In genomic region chr4:45549514-45549913, GRCm38 (mm10) we compare ENCODE assay signal across 8 mouse cellular contexts. TPM values are rescaled to one million over a fixed set of nuclear protein-coding genes. Genes with fewer than 3 reads are reported as not detected.
DNase-seq lines count a peak whose midpoint lies in the region; ATAC-seq and TF ChIP-seq lines count a peak whose summit lies in the region.

No protein-coding gene starts in this region.

- H3K4me3 ChIP-seq in gastrocnemius, adult 2 months = no peak overlapping the region
- no peak overlapping the region for H3K4me3 ChIP-seq in spleen, adult 2 months (ENCODE audit: extremely low read depth, insufficient read depth, insufficient read length)
- no peak overlapping the region for H3K4me3 ChIP-seq in myocyte

- intact Hi-C loops in gastrocnemius, adult 2 months (cut with DNase I) = no loop called here

- H3ac ChIP-seq in myocyte (ENCODE audit: control insufficient read depth, insufficient read length) = no peak overlapping the region

- no peak for ATAC-seq in megakaryocyte, adult 5-6 weeks (ENCODE audit: poor library complexity, severe bottlenecking)

- H3K27ac ChIP-seq in gastrocnemius, adult 2 months = no peak overlapping the region
- H3K27ac ChIP-seq in spleen, adult 2 months (ENCODE audit: insufficient read depth, low read length) = no peak overlapping the region

- no peaks in the 10 kb centered on the region for H3K79me2 ChIP-seq in myocyte (ENCODE audit: control insufficient read depth, insufficient read depth)

- 71% methylated on average over 5 of the region's 5 CpGs for WGBS in spleen, adult 2 months

- no peaks in the 10 kb centered on the region for H3K4me1 ChIP-seq in spleen, adult 2 months (ENCODE audit: control insufficient read depth, insufficient read depth, insufficient read length)

- TF ChIP-seq CTCF in gastrocnemius, adult 2 months (IDR thresholded peaks at IDR 0.05) = peak; percentile 60
- peak; percentile 18; the same call in 1 of the 2 replicates for TF ChIP-seq CTCF in spleen, adult 2 months (IDR thresholded peaks at IDR 0.05; ENCODE audit: extremely low read depth, insufficient read depth, insufficient read length, insufficient replicate concordance)

- DNase-seq in gastrocnemius, adult 2 months = peak; percentile 26
- DNase-seq in gastrocnemius, adult 18-20 months (ENCODE audit: low spot score) = no peak
- no peak for DNase-seq in spleen, adult 2 months (ENCODE audit: low read depth in 1 of 2, low spot score in 2 of 2)
- no peak for DNase-seq in spleen, postnatal 4 days (ENCODE audit: low spot score in 2 of 2)
- peak; percentile 53 for DNase-seq in heart, postnatal 4 days
- no peak for DNase-seq in right cerebral cortex, adult 2 months (ENCODE audit: low spot score in 2 of 2)

- H3K36me3 ChIP-seq in spleen, adult 2 months (ENCODE audit: control insufficient read depth, insufficient read depth, low read length) = no peaks in the 10 kb centered on the region
- H3K36me3 ChIP-seq in myocyte (ENCODE audit: control insufficient read depth, insufficient read depth) = no peaks in the 10 kb centered on the region

- H3K27me3 ChIP-seq in spleen, adult 2 months (ENCODE audit: control insufficient read depth, insufficient read depth, low read length) = no peaks in the 10 kb centered on the region
- H3K27me3 ChIP-seq in myocyte (ENCODE audit: control insufficient read depth, insufficient read depth, insufficient read length) = peaks cover 24% of the 10 kb centered on the region

- TF ChIP-seq POLR2A in spleen, adult 2 months (IDR thresholded peaks at IDR 0.05; ENCODE audit: low read depth, low read length) = no peak
- no peak for TF ChIP-seq POLR2A in myocyte (IDR thresholded peaks at IDR 0.05; ENCODE audit: insufficient read length, low read depth)

- no peak overlapping the region for H3K4me2 ChIP-seq in myocyte (ENCODE audit: low read depth)

TF ChIP-seq in myocyte, 11 proteins besides CTCF, POLR2A, EP300 and RAD21:
- no peak for TF ChIP-seq MYOD1 (IDR thresholded peaks at IDR 0.05; ENCODE audit: control insufficient read depth in 1 of 3, insufficient read length in 2 of 3, low read depth in 2 of 3)
- TF ChIP-seq POLR2AphosphoS2 (IDR thresholded peaks at IDR 0.05; ENCODE audit: insufficient read length, low read depth) = no peak
- no peak for TF ChIP-seq E2F4 (IDR thresholded peaks at IDR 0.05; ENCODE audit: insufficient read depth)
- TF ChIP-seq MYOG (IDR thresholded peaks at IDR 0.05; ENCODE audit: control insufficient read depth in 1 of 3, insufficient read depth in 1 of 3, insufficient read length in 2 of 3, low read depth in 2 of 3) = peak in 2 of 3 experiments; percentile 47 to 51

RNA-seq across cellular contexts. Expression of gene Shb, which starts 17.2 kb away (rescaled TPM):
- 10 to 100 TPM in 1 of 2 experiments, 1 to 10 TPM in 1; 6.5 to 10.0 TPM for total RNA-seq in gastrocnemius, adult 2 months (2021)
- total RNA-seq in gastrocnemius, adult 18-20 months (2021) = 1 to 10 TPM; 5.6 to 6.8 TPM
- 8.6 and 9.7 TPM in 2 replicates for polyA plus RNA-seq in spleen, adult 2 months (2012; rRNA removed)
- total RNA-seq in heart, postnatal 4 days (2021) = 10 to 100 TPM; 69.3 to 70.9 TPM
- polyA plus RNA-seq in myocyte (2012; fragmentation: generic; extraction: Trizol) = 46.3 TPM
- total RNA-seq in megakaryocyte, adult 5-6 weeks (2015) = 3.7 and 3.9 TPM in 2 replicates
- 1.8 and 3.3 TPM in 2 replicates for total RNA-seq in megakaryocyte, adult 5-6 weeks (2017)

Comparison
In these comparisons a context has a peak if more than half of its experiments do, and no peak if none do; other contexts are left out.
1. DNase-seq: peak in gastrocnemius, adult 2 months (single experiment) and heart, postnatal 4 days (single experiment); none in gastrocnemius, adult 18-20 months (single experiment), spleen, adult 2 months (0 of 2), spleen, postnatal 4 days (0 of 2) and right cerebral cortex, adult 2 months (0 of 2).
2. RNA of gene Shb, which starts 17.2 kb away (total RNA-seq): 69.3 to 70.9 TPM in heart, postnatal 4 days; 6.5 to 10.0 TPM in gastrocnemius, adult 2 months, 5.6 to 6.8 TPM in gastrocnemius, adult 18-20 months and 1.8 to 3.9 TPM in megakaryocyte, adult 5-6 weeks; every median in the first group is over 4 times any median in the second.